Mouse (Mus musculus) megakaryocyte, embryonic 14.5 days (primary cell): ENCODE results near the gene Insrr.

Experiments used
- FLI1 ChIP-seq: IDR thresholded peaks from 2 replicates; pipeline ENCODE4 v1.6.1; 2012; ENCODE audit warnings: low read length, inconsistent platforms, mixed read lengths
- GATA1 ChIP-seq: IDR thresholded peaks from 3 replicates; pipeline ENCODE4 v1.6.1; 2012; ENCODE audit warnings: mixed read lengths, low read length, inconsistent platforms, borderline replicate concordance

DNA sequence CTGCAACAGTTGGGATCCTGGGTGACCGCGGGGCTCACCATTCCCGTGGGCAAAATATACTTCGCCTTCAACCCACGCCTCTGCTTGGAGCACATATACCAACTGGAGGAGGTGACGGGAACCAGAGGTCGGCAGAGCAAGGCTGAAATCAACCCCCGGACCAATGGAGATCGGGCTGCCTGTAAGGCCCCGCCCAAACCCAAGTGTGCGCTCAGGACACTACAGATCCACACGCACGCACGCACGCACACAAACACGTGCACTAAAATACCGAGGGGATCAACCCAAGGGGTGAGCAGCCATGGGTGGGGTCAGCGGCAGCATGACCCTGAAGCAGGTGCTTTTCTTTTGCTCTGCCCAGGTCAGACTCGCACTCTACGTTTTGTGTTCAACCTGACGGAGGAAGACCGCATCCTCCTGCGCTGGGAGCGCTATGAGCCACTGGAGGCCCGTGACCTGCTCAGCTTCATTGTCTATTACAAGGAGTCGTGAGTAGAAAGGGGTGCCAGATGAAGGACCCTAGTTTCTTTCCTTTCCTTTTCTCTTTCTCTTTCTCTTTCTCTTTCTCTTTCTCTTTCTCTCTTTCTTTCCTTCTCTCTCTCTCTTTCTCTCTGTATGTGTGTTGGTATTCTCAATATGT is 7.4 kb downstream of the Insrr start:
- TF ChIP-seq GATA1 (no peak), FLI1 (no peak)
